Mouse (Mus musculus) hindbrain, embryonic 15.5 days (tissue): ENCODE results near the gene Nkiras2. TPM values are rescaled to one million over a fixed set of nuclear protein-coding genes. Genes with fewer than 3 reads are reported as not detected.
A peak's percentile ranks its signal among the peaks of the same experiment; 100 is the strongest.
"Not testable (repeated sequence)": the region's sequence is repeated elsewhere in the genome, so short reads cannot be mapped to it uniquely, and the experiment has no call there.

Source experiments
- ATAC-seq: fragments of 200-750 bp; cut with Nextera tagmentation; 2 replicates; pipeline ENCODE4 v1.8.0; 2017; ENCODE audit warnings: low read depth, moderate number of reproducible peaks, moderate TSS enrichment; ENCODE audit not compliant: low FRiP score
- H3K27ac ChIP-seq: fragments of 300-500 bp; sonication (generic); replicated peaks from 2 replicates; pipeline ENCODE4 v1.5.1; 2015; ENCODE audit warnings: mild to moderate bottlenecking, inconsistent platforms
- H3K27me3 ChIP-seq: fragments of 300-500 bp; sonication (generic); 2 replicates; pipeline ENCODE4 v1.6.1; 2015; ENCODE audit warnings: control low read depth, inconsistent platforms
- H3K36me3 ChIP-seq: fragments of 300-500 bp; sonication (generic); 2 replicates; pipeline ENCODE4 v1.6.1; 2015; ENCODE audit warnings: control low read depth, inconsistent platforms
- H3K4me1 ChIP-seq: fragments of 300-500 bp; sonication (generic); replicated peaks from 2 replicates; pipeline ENCODE4 v1.6.1; 2015; ENCODE audit warnings: control low read depth, inconsistent platforms
- H3K4me2 ChIP-seq: fragments of 300-500 bp; sonication (generic); 2 replicates; pipeline ENCODE4 v1.6.1; 2015; ENCODE audit warnings: moderate library complexity, mild to moderate bottlenecking, inconsistent platforms
- H3K4me3 ChIP-seq: fragments of 300-500 bp; sonication (generic); 2 replicates; pipeline ENCODE4 v1.5.1; 2015; ENCODE audit warnings: mild to moderate bottlenecking, inconsistent platforms
- H3K9ac ChIP-seq: fragments of 300-500 bp; sonication (generic); 2 replicates; pipeline ENCODE4 v1.6.1; 2015; ENCODE audit warnings: inconsistent platforms
- H3K9me3 ChIP-seq: fragments of 300-500 bp; sonication (generic); 2 replicates; pipeline ENCODE4 v1.6.1; 2016; ENCODE audit warnings: control low read depth, inconsistent platforms
- WGBS: fragments of 180-500 bp; shearing (Covaris S2); methylation state at CpG from one replicate; pipeline ENCODE4 v1.1.7; 2015; 5-methylcytosine and 5-hydroxymethylcytosine counted together
- polyA plus RNA-seq: library from polyadenylated mRNA; unstranded; fragments of >200 nt; fragmentation: Nextera tagmentation; extraction: Ambion mirVana; gene quantifications from 2 replicates; pipeline ENCODE4 v1.2.1, GENCODE M21; 2015

The Nkiras2 gene
- polyA plus RNA-seq, 1 experiment from 2014 or later, result 104 TPM

- peaks cover 42% of the 10 kb centered on the region for H3K36me3 ChIP-seq
- WGBS, result 83% methylated on average over 13 of the region's 13 CpGs
Measured at GRCm38 (mm10) chr11:100580275-100580674, 38.8 kb upstream of the Nkiras2 start.

GRCm38 (mm10) chr11:100581756-100582155 is 37.3 kb upstream of the Nkiras2 start:
- no peak overlapping the region for H3K27ac ChIP-seq
- ATAC-seq, result peak; percentile 27; the same call in 1 of the 2 replicates

More at GRCm38 (mm10) chr11:100580275-100580674, 38.8 kb upstream of the Nkiras2 start:
- Histone ChIP-seq H3K4me1 (peaks cover 28% of the 10 kb centered on the region), H3K27me3 (no peaks in the 10 kb centered on the region), H3K4me2 (no peak overlapping the region), H3K9ac (no peak overlapping the region), H3K27ac (no peak overlapping the region), H3K4me3 (no peak overlapping the region), H3K9me3 (no peaks in the 10 kb centered on the region)
- ATAC-seq, result no peak

GRCm38 (mm10) chr11:100582413-100582812 is 36.6 kb upstream of the Nkiras2 start:
- not testable (repeated sequence) for H3K27ac ChIP-seq, H3K9me3 ChIP-seq, H3K27me3 ChIP-seq, H3K4me2 ChIP-seq, H3K4me3 ChIP-seq, ATAC-seq, H3K9ac ChIP-seq
- WGBS, result 94% methylated on average over 1 of the region's 1 CpGs
- Histone ChIP-seq H3K36me3 (peaks cover 61% of the 10 kb centered on the region), H3K4me1 (peaks cover 13% of the 10 kb centered on the region)

More at GRCm38 (mm10) chr11:100581756-100582155, 37.3 kb upstream of the Nkiras2 start:
- Histone ChIP-seq H3K4me3 (no peak overlapping the region), H3K4me1 (peaks cover 15% of the 10 kb centered on the region), H3K9me3 (no peaks in the 10 kb centered on the region), H3K27me3 (no peaks in the 10 kb centered on the region), H3K36me3 (peaks cover 57% of the 10 kb centered on the region), H3K4me2 (no peak overlapping the region), H3K9ac (no peak overlapping the region)
- 55% methylated on average over 4 of the region's 4 CpGs for WGBS

DNA sequence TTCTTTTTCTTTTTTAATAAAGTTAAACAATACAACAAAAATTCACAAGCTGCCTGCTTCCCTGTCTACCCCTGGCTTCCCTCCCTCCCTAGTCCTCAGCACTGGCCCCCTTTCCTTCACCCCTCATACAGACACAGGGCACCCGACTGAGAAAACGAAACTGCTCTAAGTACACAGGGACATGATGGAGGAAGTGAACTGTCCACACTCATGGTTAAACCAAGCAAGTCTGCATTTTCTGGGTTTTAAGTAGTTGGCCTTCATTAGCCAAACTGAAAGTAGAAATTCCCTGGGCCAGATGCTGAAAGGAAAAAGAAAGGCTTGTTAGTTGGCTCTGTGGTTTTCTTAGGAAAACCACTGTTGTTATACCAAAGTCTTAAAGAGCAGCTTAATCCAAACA is 36.2 kb upstream of the Nkiras2 start:
- ATAC-seq, result no peak
- Histone ChIP-seq H3K4me3 (no peak overlapping the region), H3K4me2 (no peak overlapping the region), H3K27ac (no peak overlapping the region), H3K9me3 (no peaks in the 10 kb centered on the region), H3K9ac (no peak overlapping the region), H3K4me1 (peaks cover 13% of the 10 kb centered on the region), H3K27me3 (no peaks in the 10 kb centered on the region), H3K36me3 (peaks cover 65% of the 10 kb centered on the region)
- 86% methylated on average over 2 of the region's 2 CpGs for WGBS

GRCm38 (mm10) chr11:100584561-100584961 is 34.5 kb upstream of the Nkiras2 start:
- H3K27ac ChIP-seq, result no peak overlapping the region
- ATAC-seq, result no peak
- H3K4me3 ChIP-seq, result no peak overlapping the region
- H3K4me2 ChIP-seq, result no peak overlapping the region
- H3K36me3 ChIP-seq, result peaks cover 81% of the 10 kb centered on the region
- H3K9me3 ChIP-seq, result no peaks in the 10 kb centered on the region
- H3K9ac ChIP-seq, result no peak overlapping the region
- WGBS, result 85% methylated on average over 7 of the region's 7 CpGs
- no peaks in the 10 kb centered on the region for H3K27me3 ChIP-seq
- H3K4me1 ChIP-seq, result peaks cover 9% of the 10 kb centered on the region; the same call in 1 of the 2 replicates

- H3K4me3 ChIP-seq, result no peak overlapping the region
- WGBS, result 94% methylated on average over 3 of the region's 3 CpGs
- no peak for ATAC-seq
- peaks cover 85% of the 10 kb centered on the region for H3K36me3 ChIP-seq
- H3K4me1 ChIP-seq, result peaks cover 9% of the 10 kb centered on the region; the same call in 1 of the 2 replicates
- H3K4me2 ChIP-seq, result no peak overlapping the region
- H3K9ac ChIP-seq, result no peak overlapping the region
- H3K27me3 ChIP-seq, result no peaks in the 10 kb centered on the region
- no peak overlapping the region for H3K27ac ChIP-seq
- no peaks in the 10 kb centered on the region for H3K9me3 ChIP-seq
Measured at GRCm38 (mm10) chr11:100585148-100585547, 33.9 kb upstream of the Nkiras2 start.

DNA sequence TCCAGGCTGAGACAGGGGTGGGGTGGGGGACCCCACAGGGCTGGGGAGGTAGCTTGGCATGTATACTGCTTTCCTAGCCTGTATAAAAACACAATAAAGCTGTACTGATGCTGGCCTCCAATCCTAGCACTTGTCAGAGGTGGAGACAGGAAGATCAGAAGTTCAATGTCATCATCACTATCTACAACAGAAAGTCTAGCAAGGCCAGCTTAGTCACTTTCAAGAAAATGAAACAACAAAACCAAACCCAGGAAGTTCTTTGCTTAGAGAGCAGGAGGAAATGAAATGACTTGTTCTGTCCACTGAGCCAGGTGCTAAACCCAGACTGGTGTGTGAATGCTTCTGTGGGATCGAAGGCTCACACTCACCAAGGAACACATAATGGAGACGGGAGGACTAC is 30.6 kb upstream of the Nkiras2 start:
- Histone ChIP-seq H3K4me2 (no peak overlapping the region), H3K4me3 (no peak overlapping the region), H3K27ac (no peak overlapping the region), H3K9ac (no peak overlapping the region), H3K27me3 (no peaks in the 10 kb centered on the region), H3K4me1 (no peaks in the 10 kb centered on the region), H3K9me3 (no peaks in the 10 kb centered on the region), H3K36me3 (peaks cover 90% of the 10 kb centered on the region)
- 92% methylated on average over 2 of the region's 2 CpGs for WGBS
- ATAC-seq, result no peak

DNA sequence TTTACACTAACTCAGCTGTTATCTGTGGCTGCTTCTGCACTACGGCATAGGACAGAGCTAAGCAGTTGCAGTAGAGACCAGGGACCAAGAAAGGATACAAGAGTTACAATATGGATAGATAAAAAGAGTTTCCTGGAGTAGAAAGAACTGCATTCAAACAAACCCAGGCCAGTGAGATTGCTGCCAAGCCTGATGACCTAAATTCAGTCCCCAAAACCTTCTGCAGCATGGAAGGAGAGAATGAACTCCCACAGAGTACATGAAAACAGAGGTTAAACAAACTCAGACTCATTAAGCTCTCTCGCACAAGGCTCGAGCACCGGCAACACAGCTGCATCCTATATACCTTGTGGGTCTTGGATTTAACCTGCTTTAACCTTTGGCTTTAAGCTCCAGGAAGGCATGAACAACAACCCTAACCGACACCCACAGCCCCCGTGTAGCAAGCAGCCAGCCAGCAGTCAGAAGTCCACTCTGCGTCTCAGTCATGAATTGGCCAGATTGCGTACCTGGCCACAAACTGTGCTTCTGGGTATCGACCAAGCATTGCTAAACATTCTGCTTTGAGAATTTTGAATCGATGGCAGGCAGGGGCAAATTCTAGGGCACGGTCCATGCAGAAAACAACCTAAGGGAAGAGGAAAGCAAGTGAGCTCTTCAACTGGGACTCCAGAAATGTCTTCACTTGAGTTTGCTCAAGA is 26.5 kb upstream of the Nkiras2 start:
- 90% methylated on average over 11 of the region's 11 CpGs for WGBS
- Histone ChIP-seq H3K9me3 (no peaks in the 10 kb centered on the region), H3K27ac (no peak overlapping the region), H3K4me3 (no peak overlapping the region), H3K27me3 (no peaks in the 10 kb centered on the region), H3K4me2 (no peak overlapping the region), H3K4me1 (no peaks in the 10 kb centered on the region), H3K9ac (no peak overlapping the region), H3K36me3 (peaks cover 71% of the 10 kb centered on the region)
- ATAC-seq, result no peak

DNA sequence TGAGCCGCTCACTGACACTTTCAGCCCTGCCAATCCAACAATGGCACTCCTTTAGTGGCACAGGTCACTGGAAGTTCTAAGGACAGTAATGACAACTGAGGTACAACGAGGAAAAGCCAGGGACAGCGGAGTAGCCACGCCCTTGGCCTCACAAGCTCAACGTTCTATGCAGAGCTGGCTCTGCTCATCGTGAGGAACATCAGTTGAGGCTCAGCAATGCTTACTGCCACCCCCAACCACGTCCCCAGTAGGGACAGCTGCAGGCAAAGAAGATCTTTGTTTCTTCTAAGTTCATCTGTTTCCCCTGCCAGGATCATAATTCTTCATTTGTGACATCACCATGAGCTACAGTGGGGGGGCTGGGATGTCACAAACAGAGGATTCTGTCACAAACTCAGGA is 24.4 kb upstream of the Nkiras2 start:
- H3K4me2 ChIP-seq, result no peak overlapping the region
- WGBS, result 85% methylated on average over 7 of the region's 7 CpGs
- H3K9ac ChIP-seq, result no peak overlapping the region
- H3K4me1 ChIP-seq, result no peaks in the 10 kb centered on the region
- no peaks in the 10 kb centered on the region for H3K27me3 ChIP-seq
- no peak overlapping the region for H3K27ac ChIP-seq
- no peaks in the 10 kb centered on the region for H3K9me3 ChIP-seq
- H3K4me3 ChIP-seq, result no peak overlapping the region
- no peak for ATAC-seq
- peaks cover 72% of the 10 kb centered on the region for H3K36me3 ChIP-seq

DNA sequence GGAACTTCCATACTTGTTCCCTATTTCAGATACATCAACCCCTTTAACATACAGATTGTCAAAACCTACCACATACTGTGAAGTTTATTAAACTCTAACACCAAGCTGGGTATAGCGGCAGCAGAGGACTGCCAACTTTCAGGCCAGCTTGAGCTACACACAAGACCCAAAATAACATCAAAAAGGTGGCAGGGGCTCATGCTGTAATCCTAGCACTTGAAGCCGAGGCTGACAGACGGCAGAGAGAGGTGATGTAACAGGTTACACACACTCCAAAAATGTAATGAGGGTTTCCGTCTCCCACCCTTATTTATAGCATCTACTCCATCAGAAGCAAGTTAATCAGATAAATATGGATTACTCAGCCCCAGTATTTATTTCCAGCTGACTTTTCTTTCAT is 23.5 kb upstream of the Nkiras2 start:
- Histone ChIP-seq H3K27ac (no peak overlapping the region), H3K4me2 (no peak overlapping the region), H3K36me3 (peaks cover 69% of the 10 kb centered on the region), H3K27me3 (no peaks in the 10 kb centered on the region), H3K9ac (no peak overlapping the region), H3K4me1 (no peaks in the 10 kb centered on the region), H3K4me3 (no peak overlapping the region), H3K9me3 (no peaks in the 10 kb centered on the region)
- WGBS, result 88% methylated on average over 4 of the region's 4 CpGs
- ATAC-seq, result no peak

- H3K9me3 ChIP-seq, result no peaks in the 10 kb centered on the region
- 0 out of 2 replicates have a peak, but pooled peaks cover 1% of the 10 kb centered on the region for H3K4me1 ChIP-seq
- no peak overlapping the region for H3K4me2 ChIP-seq
- no peak overlapping the region for H3K9ac ChIP-seq
- no peak overlapping the region for H3K4me3 ChIP-seq
- 93% methylated on average over 4 of the region's 4 CpGs for WGBS
- H3K27me3 ChIP-seq, result no peaks in the 10 kb centered on the region
- ATAC-seq, result no peak
- H3K36me3 ChIP-seq, result peaks cover 55% of the 10 kb centered on the region
- no peak overlapping the region for H3K27ac ChIP-seq
Measured at GRCm38 (mm10) chr11:100598074-100598473, 21.0 kb upstream of the Nkiras2 start.

DNA sequence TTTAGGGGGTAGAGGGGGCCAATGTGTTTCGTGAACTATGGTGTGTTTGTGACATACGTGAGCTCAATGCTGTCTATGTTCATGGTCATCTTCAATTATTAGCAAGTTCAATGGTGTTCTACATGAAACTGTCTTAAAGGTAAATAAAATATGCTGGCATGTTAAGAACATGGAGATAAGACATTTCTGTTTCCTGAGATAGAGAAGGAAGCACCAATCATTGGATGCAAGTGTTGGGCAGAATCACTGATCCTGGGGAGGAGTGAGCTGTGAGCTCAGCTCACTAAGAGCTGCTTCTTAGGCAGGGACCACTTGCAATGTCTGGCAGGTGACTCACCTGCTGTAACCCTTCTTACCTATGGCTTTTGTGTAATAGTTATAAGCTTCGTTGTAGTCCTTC is 17.7 kb upstream of the Nkiras2 start:
- WGBS, result 98% methylated on average over 3 of the region's 3 CpGs
- peaks cover 44% of the 10 kb centered on the region for H3K36me3 ChIP-seq

GRCm38 (mm10) chr11:100603155-100603554 is 15.9 kb upstream of the Nkiras2 start:
- 83% methylated on average over 9 of the region's 9 CpGs for WGBS
- H3K36me3 ChIP-seq, result peaks cover 27% of the 10 kb centered on the region
- H3K27ac ChIP-seq, result no peak overlapping the region
- no peaks in the 10 kb centered on the region for H3K27me3 ChIP-seq
- H3K4me1 ChIP-seq, result peaks cover 22% of the 10 kb centered on the region
- no peak overlapping the region for H3K4me3 ChIP-seq
- no peak overlapping the region for H3K9ac ChIP-seq
- ATAC-seq, result no peak
- no peak overlapping the region for H3K4me2 ChIP-seq
- no peaks in the 10 kb centered on the region for H3K9me3 ChIP-seq

More for the DNA sequence above, 17.7 kb upstream of the Nkiras2 start:
- no peak overlapping the region for H3K27ac ChIP-seq
- no peak overlapping the region for H3K4me2 ChIP-seq
- no peaks in the 10 kb centered on the region for H3K27me3 ChIP-seq
- no peaks in the 10 kb centered on the region for H3K9me3 ChIP-seq
- H3K4me1 ChIP-seq, result peaks cover 22% of the 10 kb centered on the region
- ATAC-seq, result no peak
- no peak overlapping the region for H3K4me3 ChIP-seq
- no peak overlapping the region for H3K9ac ChIP-seq
